In genomic region chr9:83652590-83653172, GRCm38 (mm10) we compare ENCODE assay signal across 8 mouse cellular contexts.
DNase-seq lines count a peak whose midpoint lies in the region; ATAC-seq lines count a peak whose summit lies in the region.

No protein-coding gene starts in this region.

- ATAC-seq in midbrain, embryonic 11.5 days (ENCODE audit: low FRiP score), result 0 out of 2 replicates have a peak, but pooled peaks have one; percentile 20

- H3K36me3 ChIP-seq in midbrain, embryonic 11.5 days (ENCODE audit: control insufficient read depth, insufficient read depth, low read length), result no peaks in the 10 kb centered on the region
- H3K36me3 ChIP-seq in midbrain, embryonic 10.5 days, result no peaks in the 10 kb centered on the region

- peak; percentile 37 for DNase-seq in embryo, embryonic 10 days (ENCODE audit: low spot score)
- DNase-seq in embryo, embryonic 9.5 days (ENCODE audit: extremely low spot score), result no peak
- no peak for DNase-seq in midbrain, embryonic 11.5 days (ENCODE audit: low spot score, missing footprints)
- no peak for DNase-seq in midbrain, embryonic 10.5 days (ENCODE audit: low spot score)
- DNase-seq in c-Kit-positive CD71-positive TER-119-positive erythroid progenitor cells, embryonic 14.5 days (ENCODE audit: low spot score), result peak; percentile 5
- DNase-seq in naive thymus-derived CD4-positive, alpha-beta T cell, adult 2 months (ENCODE audit: low read depth), result peak; percentile 27
- DNase-seq in cerebellum, postnatal 25 days, result no peak
- DNase-seq in heart, postnatal 4 days, result no peak

- H3K9me3 ChIP-seq in midbrain, embryonic 11.5 days (ENCODE audit: control insufficient read depth, low read length), result no peaks in the 10 kb centered on the region
- no peaks in the 10 kb centered on the region for H3K9me3 ChIP-seq in midbrain, embryonic 10.5 days (replicated peaks)

- H3K9ac ChIP-seq in midbrain, embryonic 11.5 days (ENCODE audit: low read length), result no peak overlapping the region

- H3K4me2 ChIP-seq in midbrain, embryonic 11.5 days, result no peak overlapping the region

- no peaks in the 10 kb centered on the region for H3K27me3 ChIP-seq in midbrain, embryonic 11.5 days (ENCODE audit: control insufficient read depth, insufficient read depth, low read length)
- H3K27me3 ChIP-seq in midbrain, embryonic 10.5 days (ENCODE audit: low read depth, poor library complexity, severe bottlenecking), result no peaks in the 10 kb centered on the region

- WGBS in midbrain, embryonic 11.5 days, result 35% methylated on average over 15 of the region's 15 CpGs
- 28% methylated on average over 15 of the region's 15 CpGs for WGBS in midbrain, embryonic 10.5 days

- H3K4me1 ChIP-seq in midbrain, embryonic 11.5 days (ENCODE audit: control insufficient read depth, insufficient read depth, low read length), result no peaks in the 10 kb centered on the region
- peaks cover 15% of the 10 kb centered on the region for H3K4me1 ChIP-seq in midbrain, embryonic 10.5 days

- no peak overlapping the region for H3K4me3 ChIP-seq in midbrain, embryonic 11.5 days (ENCODE audit: low read depth, low read length)
- H3K4me3 ChIP-seq in midbrain, embryonic 10.5 days, result no peak overlapping the region

- no peak overlapping the region for H3K27ac ChIP-seq in midbrain, embryonic 11.5 days (ENCODE audit: low read depth, low read length)
- H3K27ac ChIP-seq in midbrain, embryonic 10.5 days (replicated peaks), result no peak overlapping the region

Comparison
In these comparisons a context has a peak if more than half of its experiments do, and no peak if none do; other contexts are left out.
1. DNase-seq: peak in embryo, embryonic 10 days (single experiment), c-Kit-positive CD71-positive TER-119-positive erythroid progenitor cells, embryonic 14.5 days (single experiment) and naive thymus-derived CD4-positive, alpha-beta T cell, adult 2 months (single experiment); none in embryo, embryonic 9.5 days (single experiment), midbrain, embryonic 11.5 days (single experiment), midbrain, embryonic 10.5 days (single experiment), cerebellum, postnatal 25 days (0 of 2) and heart, postnatal 4 days (single experiment).